Mouse (Mus musculus): Measurements from ENCODE around the gene Lamb2.
A peak's percentile ranks its signal among the peaks of the same experiment; 100 is the strongest.

The Lamb2 gene

GRCm38 (mm10) chr9:108461675-108462074 lies 17.9 kb upstream of the Lamb2 start:
- no peak for DNase-seq

GRCm38 (mm10) chr9:108462192-108462591 lies 17.3 kb upstream of the Lamb2 start:
- DNase-seq: peak in 1 of 2 experiments; percentile 24

GRCm38 (mm10) chr9:108463713-108464112 lies 15.8 kb upstream of the Lamb2 start:
- no peak for DNase-seq

GRCm38 (mm10) chr9:108466219-108466618 lies 13.3 kb upstream of the Lamb2 start:
- no peak for DNase-seq

GRCm38 (mm10) chr9:108469430-108469829 lies 10.1 kb upstream of the Lamb2 start:
- DNase-seq: no peak

GRCm38 (mm10) chr9:108469845-108470244 lies 9.7 kb upstream of the Lamb2 start:
- DNase-seq: no peak

GRCm38 (mm10) chr9:108474528-108474927 lies 5.0 kb upstream of the Lamb2 start:
- DNase-seq: no peak

- DNase-seq: peak; percentile 86 to 90
Measured at GRCm38 (mm10) chr9:108478638-108479156, 839 bp upstream of the Lamb2 start.

- DNase-seq: peak in 1 of 2 experiments; percentile 36
Measured at GRCm38 (mm10) chr9:108479241-108479640, 295 bp upstream of the Lamb2 start.

GRCm38 (mm10) chr9:108480813-108481519 lies 1.4 kb downstream of the Lamb2 start:
- no peak for DNase-seq

GRCm38 (mm10) chr9:108481520-108482210 lies 2.1 kb downstream of the Lamb2 start:
- no peak for DNase-seq

GRCm38 (mm10) chr9:108483051-108483790 lies 3.7 kb downstream of the Lamb2 start:
- no peak for DNase-seq

- no peak for DNase-seq
Measured at GRCm38 (mm10) chr9:108484021-108484420, 4.5 kb downstream of the Lamb2 start.

- no peak for DNase-seq
Measured at GRCm38 (mm10) chr9:108485301-108485875, 5.9 kb downstream of the Lamb2 start.

- DNase-seq: no peak
Measured at GRCm38 (mm10) chr9:108486973-108487530, 7.5 kb downstream of the Lamb2 start.

GRCm38 (mm10) chr9:108488403-108488802 lies 8.9 kb downstream of the Lamb2 start:
- no peak for DNase-seq

GRCm38 (mm10) chr9:108489215-108489614 lies 9.7 kb downstream of the Lamb2 start:
- DNase-seq: no peak

GRCm38 (mm10) chr9:108489702-108490558 lies 10.4 kb downstream of the Lamb2 start:
- no peak for DNase-seq

- peak; percentile 98 to 99 for DNase-seq
Measured at GRCm38 (mm10) chr9:108490559-108491285, 11.2 kb downstream of the Lamb2 start, which contains the start of gene Usp19. TSS of gene Usp19 (plus strand) at chr9:108490602.

GRCm38 (mm10) chr9:108491286-108491580 lies 11.7 kb downstream of the Lamb2 start:
- DNase-seq: no peak
